Mouse (Mus musculus) MEL (cell line): ENCODE measurements around the gene Arhgef9. TPM values are rescaled to one million over a fixed set of nuclear protein-coding genes. Genes with fewer than 3 reads are reported as not detected.

Experiments used
- DNase-seq: peaks from one replicate; pipeline ENCODE4 v3.0.0; 2011; ENCODE audit warnings: low read depth, low spot score
- H3K27ac ChIP-seq: 2 replicates; pipeline ENCODE4 v1.5.1; 2012; ENCODE audit warnings: low read depth, mild to moderate bottlenecking, control low read depth, low read length, moderate library complexity; ENCODE audit not compliant: control insufficient read depth
- H3K27me3 ChIP-seq, 2 experiments: fragments of 150-350 bp in 1 of 2; sonication (generic) in 1 of 2; 2 replicates each; pipeline ENCODE4 v1.6.1; 2012; ENCODE audit warnings: low read length in 2 of 2, mild to moderate bottlenecking in 2 of 2, improper control_type of control experiment in 1 of 2, moderate library complexity in 1 of 2; ENCODE audit not compliant: insufficient read depth in 2 of 2, control insufficient read depth in 1 of 2
- H3K36me3 ChIP-seq, 2 experiments: 2 replicates each; pipeline ENCODE4 v1.6.1; 2012 to 2014; ENCODE audit warnings: low read length in 2 of 2, improper control_type of control experiment in 1 of 2, inconsistent platforms in 1 of 2, mild to moderate bottlenecking in 1 of 2; ENCODE audit not compliant: insufficient read depth in 2 of 2, control insufficient read depth in 1 of 2
- H3K4me1 ChIP-seq, 2 experiments: fragments of 150-350 bp in 1 of 2; sonication (generic) in 1 of 2; 2 replicates each; pipeline ENCODE4 v1.6.1; 2012; ENCODE audit warnings: low read length in 2 of 2, improper control_type of control experiment in 1 of 2, mild to moderate bottlenecking in 1 of 2; ENCODE audit not compliant: insufficient read depth in 2 of 2, control insufficient read depth in 1 of 2
- H3K4me3 ChIP-seq, 2 experiments: fragments of 150-350 bp in 1 of 2; sonication (generic) in 1 of 2; 2 replicates each; pipeline ENCODE4 v1.5.1; 2012; ENCODE audit warnings: low read depth in 2 of 2, low read length in 2 of 2, mild to moderate bottlenecking in 2 of 2, moderate library complexity in 2 of 2, control low read depth in 1 of 2, improper control_type of control experiment in 1 of 2; ENCODE audit not compliant: control insufficient read depth in 1 of 2, insufficient read depth in 1 of 2
- H3K79me2 ChIP-seq: 2 replicates; pipeline ENCODE4 v1.6.1; 2012; ENCODE audit warnings: mild to moderate bottlenecking, low read length, moderate library complexity; ENCODE audit not compliant: control insufficient read depth, poor library complexity, insufficient read depth
- H3K9ac ChIP-seq: 2 replicates; pipeline ENCODE4 v1.6.1; 2012; ENCODE audit warnings: low read depth, mild to moderate bottlenecking, control low read depth, low read length, moderate library complexity; ENCODE audit not compliant: control insufficient read depth, poor library complexity, severe bottlenecking
- H3K9me3 ChIP-seq: fragments of 150-350 bp; sonication (generic); replicated peaks from 2 replicates; pipeline ENCODE4 v1.6.1; 2012; ENCODE audit warnings: mild to moderate bottlenecking, low read length, improper control_type of control experiment, moderate library complexity; ENCODE audit not compliant: insufficient read depth
- BHLHE40 ChIP-seq: IDR thresholded peaks from 2 replicates; pipeline ENCODE4 v1.6.1; 2012; ENCODE audit warnings: low read depth, mild to moderate bottlenecking, inconsistent platforms, low read length, improper control_type of control experiment, borderline replicate concordance
- CHD1 ChIP-seq: IDR thresholded peaks from 2 replicates; pipeline ENCODE4 v1.6.1; 2012; ENCODE audit warnings: low read depth, mild to moderate bottlenecking, inconsistent platforms, low read length, improper control_type of control experiment
- E2F4 ChIP-seq: IDR thresholded peaks from 2 replicates; pipeline ENCODE4 v1.6.1; 2011; ENCODE audit warnings: low read depth, low read length, improper control_type of control experiment, borderline replicate concordance
- ELF1 ChIP-seq: IDR thresholded peaks from 2 replicates; pipeline ENCODE4 v1.6.1; 2014; ENCODE audit warnings: low read depth, mild to moderate bottlenecking, inconsistent platforms, low read length, improper control_type of control experiment, moderate library complexity
- EP300 ChIP-seq, 2 experiments: IDR thresholded peaks; 2 replicates each; pipeline ENCODE4 v1.6.1; 2011; ENCODE audit warnings: improper control_type of control experiment in 2 of 2, low read length in 2 of 2, low read depth in 1 of 2, mild to moderate bottlenecking in 1 of 2
- ETS1 ChIP-seq: IDR thresholded peaks from 2 replicates; pipeline ENCODE4 v1.6.1; 2012; ENCODE audit warnings: low read depth, mild to moderate bottlenecking, inconsistent platforms, low read length, improper control_type of control experiment, moderate library complexity
- GATA1 ChIP-seq: IDR thresholded peaks from 2 replicates; pipeline ENCODE4 v1.6.1; 2011; ENCODE audit warnings: low read depth, low read length, improper control_type of control experiment
- HCFC1 ChIP-seq: IDR thresholded peaks from 2 replicates; pipeline ENCODE4 v1.6.1; 2012; ENCODE audit warnings: low read depth, mild to moderate bottlenecking, inconsistent platforms, low read length, improper control_type of control experiment, moderate library complexity
- MAFK ChIP-seq: IDR thresholded peaks from 2 replicates; pipeline ENCODE4 v1.6.1; 2011; ENCODE audit warnings: low read depth, mild to moderate bottlenecking, low read length, improper control_type of control experiment, borderline replicate concordance
- MAX ChIP-seq: IDR thresholded peaks from 2 replicates; pipeline ENCODE4 v1.6.1; 2011; ENCODE audit warnings: low read length, improper control_type of control experiment
- MEF2A ChIP-seq: IDR thresholded peaks from 2 replicates; pipeline ENCODE4 v1.6.1; 2014; ENCODE audit warnings: low read depth, mild to moderate bottlenecking, inconsistent platforms, low read length, improper control_type of control experiment; ENCODE audit not compliant: poor library complexity, insufficient replicate concordance, severe bottlenecking; ENCODE audit errors: extremely low read depth
- MYB ChIP-seq: IDR thresholded peaks from 2 replicates; pipeline ENCODE4 v1.6.1; 2011; ENCODE audit warnings: mild to moderate bottlenecking, low read depth, low read length, improper control_type of control experiment
- MYC ChIP-seq: IDR thresholded peaks from 2 replicates; pipeline ENCODE4 v1.6.1; 2011; ENCODE audit warnings: low read depth, mild to moderate bottlenecking, low read length, improper control_type of control experiment, moderate library complexity
- NRF1 ChIP-seq: IDR thresholded peaks from 2 replicates; pipeline ENCODE4 v1.6.1; 2014; ENCODE audit warnings: low read depth, mild to moderate bottlenecking, inconsistent platforms, low read length, improper control_type of control experiment, moderate library complexity; ENCODE audit not compliant: poor library complexity, insufficient read depth, severe bottlenecking
- POLR2A ChIP-seq, 2 experiments: IDR thresholded peaks; 2 replicates each; pipeline ENCODE4 v1.6.1; 2011 to 2012; ENCODE audit warnings: low read length in 2 of 2, mild to moderate bottlenecking in 2 of 2, control low read depth in 1 of 2, improper control_type of control experiment in 1 of 2, low read depth in 1 of 2, moderate library complexity in 1 of 2; ENCODE audit not compliant: control insufficient read depth in 1 of 2, insufficient read depth in 1 of 2, poor library complexity in 1 of 2
- SIN3A ChIP-seq: IDR thresholded peaks from 2 replicates; pipeline ENCODE4 v1.6.1; 2012; ENCODE audit warnings: low read length, improper control_type of control experiment, inconsistent platforms
- TBP ChIP-seq: IDR thresholded peaks from 2 replicates; pipeline ENCODE4 v1.8.0; 2011; ENCODE audit warnings: low read depth, low read length, improper control_type of control experiment
- USF1 ChIP-seq: IDR thresholded peaks from 2 replicates; pipeline ENCODE4 v1.6.1; 2014; ENCODE audit warnings: low read depth, mild to moderate bottlenecking, inconsistent platforms, low read length, improper control_type of control experiment, moderate library complexity
- USF2 ChIP-seq, 2 experiments: IDR thresholded peaks; 2 replicates each; pipeline ENCODE4 v1.6.1; 2011 to 2012; ENCODE audit warnings: improper control_type of control experiment in 2 of 2, low read length in 2 of 2, borderline replicate concordance in 1 of 2, inconsistent platforms in 1 of 2, low read depth in 1 of 2, mild to moderate bottlenecking in 1 of 2; ENCODE audit not compliant: insufficient read depth in 1 of 2
- ZC3H11A ChIP-seq: IDR thresholded peaks from 2 replicates; pipeline ENCODE4 v1.6.1; 2012; ENCODE audit warnings: low read depth, mild to moderate bottlenecking, inconsistent platforms, low read length, improper control_type of control experiment
- polyA plus RNA-seq, 2 experiments: library from polyadenylated mRNA; stranded (reverse) in 1 of 2; unstranded in 1 of 2; fragments of >175 nt in 1 of 2; fragments of >200 nt in 1 of 2; gene quantifications; 2 replicates each; pipeline versions ENCODE4 v1.2.1 to v1.2.4; 2012; ENCODE audit warnings: low replicate concordance in 2 of 2, low read depth in 1 of 2; ENCODE audit not compliant: insufficient read length in 2 of 2, insufficient read depth in 1 of 2, missing spikeins in 1 of 2
- total RNA-seq: library from RNA; depleted of rRNA; stranded (reverse); fragments of 300-350 nt; gene quantifications from 2 replicates; pipeline ENCODE4 v1.2.3, GENCODE M21; 2012

The Arhgef9 gene
- total and polyA plus RNA-seq, 3 experiments: 0.08 TPM; not detected in 2

DNA sequence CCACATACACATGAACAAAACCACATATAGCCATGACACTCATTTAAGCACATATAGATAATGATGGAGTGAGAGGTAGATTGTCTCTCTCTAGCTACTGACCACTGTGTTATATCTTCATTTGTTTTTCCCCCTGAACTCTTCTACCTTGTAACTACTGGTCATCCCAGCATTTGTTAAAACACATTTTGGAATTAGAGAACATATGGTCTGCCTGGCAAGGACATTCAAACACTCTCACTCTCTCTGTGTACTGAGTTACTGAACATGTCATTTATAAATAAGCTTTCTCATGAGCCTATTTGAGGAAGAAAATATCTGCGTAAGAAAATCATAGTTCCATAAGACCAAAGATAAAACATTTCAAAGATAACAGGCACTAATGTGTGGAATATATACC, 64.9 kb downstream of the Arhgef9 start:
- Histone ChIP-seq H3K9me3 (no peaks in the 10 kb centered on the region), H3K4me3 (no peak overlapping the region), H3K27me3 (no peaks in the 10 kb centered on the region), H3K79me2 (no peaks in the 10 kb centered on the region), H3K36me3 (no peaks in the 10 kb centered on the region), H3K27ac (no peak overlapping the region), H3K4me1 (no peaks in the 10 kb centered on the region), H3K9ac (no peak overlapping the region)
- no peak for TF ChIP-seq BHLHE40
- TF ChIP-seq POLR2A (IDR thresholded peaks at IDR 0.05; ENCODE audit: control insufficient read depth in 1 of 2, insufficient read depth in 1 of 2, low read depth in 1 of 2, low read length in 2 of 2, poor library complexity in 1 of 2): no peak
- TF ChIP-seq USF2 (IDR thresholded peaks at IDR 0.05; ENCODE audit: borderline replicate concordance in 1 of 2, insufficient read depth in 1 of 2, low read depth in 1 of 2, low read length in 2 of 2): no peak
- no peak for TF ChIP-seq USF1
- no peak for TF ChIP-seq MAFK
- TF ChIP-seq CHD1: no peak
- TF ChIP-seq TBP: no peak
- no peak for TF ChIP-seq NRF1
- TF ChIP-seq MEF2A: no peak
- TF ChIP-seq MYB: no peak
- no peak for TF ChIP-seq MAX
- no peak for TF ChIP-seq ELF1
- TF ChIP-seq ZC3H11A: no peak
- no peak for TF ChIP-seq MYC
- no peak for TF ChIP-seq E2F4
- TF ChIP-seq GATA1: no peak
- TF ChIP-seq SIN3A: no peak
- no peak for TF ChIP-seq EP300 (IDR thresholded peaks at IDR 0.05; ENCODE audit: low read depth in 1 of 2, low read length in 2 of 2)
- no peak for TF ChIP-seq ETS1
- DNase-seq: no peak

DNA sequence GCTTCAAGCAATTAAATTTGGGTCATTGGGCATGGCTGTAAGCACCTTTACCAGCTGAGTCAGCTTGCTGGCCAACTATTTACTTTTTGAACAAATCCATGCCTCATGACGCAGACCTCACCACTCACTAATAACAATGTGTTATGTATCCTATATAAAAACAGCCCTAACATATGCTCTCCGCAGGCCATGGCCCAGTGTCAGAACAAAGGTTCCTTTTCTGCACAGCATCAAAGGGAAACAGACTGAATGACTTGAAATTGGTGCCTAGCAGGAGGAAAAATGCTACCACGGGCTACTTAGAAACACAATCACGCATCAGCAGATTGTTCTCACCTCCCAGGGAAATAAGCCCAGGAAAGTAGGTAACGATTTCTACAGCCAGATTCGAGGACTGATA, 73.2 kb downstream of the Arhgef9 start:
- H3K36me3 ChIP-seq: no peaks in the 10 kb centered on the region
- no peak overlapping the region for H3K9ac ChIP-seq
- no peaks in the 10 kb centered on the region for H3K79me2 ChIP-seq
- no peak for DNase-seq
- no peaks in the 10 kb centered on the region for H3K9me3 ChIP-seq
- no peaks in the 10 kb centered on the region; a peak in 2 of 4 replicates for H3K27me3 ChIP-seq
- H3K4me1 ChIP-seq: no peaks in the 10 kb centered on the region
- no peak overlapping the region for H3K4me3 ChIP-seq
- no peak overlapping the region for H3K27ac ChIP-seq
- TF ChIP-seq ZC3H11A (no peak), SIN3A (no peak), MYC (no peak), HCFC1 (no peak)
- TF ChIP-seq, all 39 proteins: peak for 0
